Mouse (Mus musculus) cerebellum, postnatal 14 days (tissue): ENCODE results near the gene Hspb1.
A peak's percentile ranks its signal among the peaks of the same experiment; 100 is the strongest.

Source experiments
- DNase-seq, 2 experiments: peaks; one replicate each; pipeline ENCODE4 v3.0.0; 2021; ENCODE audit warnings: mixed read lengths in 2 of 2

Hspb1 gene

GRCm38 (mm10) chr5:135887675-135888102 lies at the start of gene Hspb1:
Hspb1 (plus strand) TSS chr5:135887919.
- no peak for DNase-seq

DNA sequence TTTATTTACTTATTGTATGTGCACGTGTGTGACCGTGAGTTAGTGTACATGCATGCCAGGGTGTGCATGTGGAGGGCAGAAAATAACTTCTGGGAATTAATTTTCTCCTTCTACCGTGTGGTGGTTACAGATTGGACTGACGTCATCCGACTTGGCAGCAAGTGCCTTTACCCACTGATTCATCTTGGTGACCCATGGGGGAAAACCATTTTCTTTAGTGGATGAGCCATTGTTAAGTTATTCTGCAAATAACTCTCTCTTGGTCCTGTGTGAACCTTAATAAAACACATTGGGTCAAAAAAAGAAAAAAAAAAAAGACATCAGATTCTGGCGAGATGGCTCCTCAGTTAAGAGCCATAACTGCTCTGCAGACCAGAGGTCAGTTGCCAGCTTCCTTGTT lies 46.1 kb upstream of the Hspb1 start:
- DNase-seq: no peak

DNA sequence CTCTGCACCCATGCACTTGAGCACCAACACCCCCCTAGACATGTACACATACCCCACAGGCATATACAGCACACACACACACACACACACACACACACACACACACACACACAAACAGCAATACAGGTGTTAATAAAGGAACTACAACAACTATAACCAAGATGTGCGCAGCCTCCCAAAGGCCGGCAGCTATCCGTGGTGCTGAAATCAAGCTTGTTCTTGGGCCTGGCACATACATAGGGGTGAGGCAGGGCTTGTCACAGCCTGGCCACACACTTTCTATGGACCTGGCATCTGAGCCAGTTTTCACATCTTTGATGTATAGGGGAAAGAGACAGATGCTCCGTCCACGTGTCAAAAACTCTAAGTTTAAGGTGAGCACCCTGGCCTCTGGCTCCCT lies 44.3 kb upstream of the Hspb1 start:
- DNase-seq: no peak

DNA sequence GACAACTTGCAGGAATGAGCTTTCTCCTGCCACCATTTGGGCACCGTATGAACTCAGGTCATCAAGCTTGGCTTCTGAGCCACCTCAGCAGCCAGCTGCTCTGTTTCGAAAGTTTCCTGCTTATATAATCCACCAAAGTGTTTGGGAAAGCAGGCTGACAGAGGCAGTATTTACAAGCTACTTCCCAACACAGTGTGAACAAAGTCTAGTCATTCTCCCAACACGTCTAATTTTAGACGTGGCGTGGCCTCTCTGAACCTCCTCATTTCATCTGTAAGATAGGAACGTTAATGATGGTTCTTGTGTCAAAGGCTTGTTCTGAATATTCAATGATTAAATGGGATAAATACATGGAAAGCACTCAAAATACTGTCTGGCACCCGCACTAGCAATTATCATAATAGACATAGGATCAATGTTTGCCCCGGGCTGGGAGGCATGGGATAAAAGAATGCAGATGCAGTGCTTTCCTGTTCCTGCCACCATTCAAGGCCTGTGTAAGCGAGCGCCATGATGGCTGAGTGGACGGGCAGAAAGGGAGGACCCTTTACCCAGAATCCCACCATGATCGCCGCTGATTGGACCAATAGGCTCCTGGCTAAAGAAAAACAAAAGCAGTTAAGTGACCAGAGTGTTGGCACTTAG lies 41.9 kb upstream of the Hspb1 start:
- no peak for DNase-seq

- DNase-seq: peak in 1 of 2 experiments; percentile 64
These were observed 40.3 kb upstream of the Hspb1 start for GRCm38 (mm10) chr5:135847460-135847859.

DNA sequence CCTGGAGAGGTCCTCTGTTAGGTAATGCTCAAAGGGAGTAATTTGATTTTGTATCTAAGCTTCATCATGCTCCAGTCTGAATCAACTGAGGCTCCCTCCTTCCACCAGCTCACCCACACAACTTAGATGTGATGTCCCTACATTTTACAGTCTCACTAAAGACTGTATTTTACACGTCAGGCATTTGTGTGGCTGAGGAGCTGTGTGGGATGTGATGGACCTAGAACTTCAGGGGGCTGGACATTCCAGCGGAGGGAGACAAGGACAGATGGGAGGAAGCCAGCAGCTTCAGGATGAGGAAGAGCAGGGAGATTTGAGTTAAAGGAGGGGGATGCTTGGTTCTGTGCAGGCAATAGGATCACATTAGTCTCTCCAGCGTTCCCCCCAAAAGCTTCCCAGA lies 39.8 kb upstream of the Hspb1 start:
- no peak for DNase-seq

DNA sequence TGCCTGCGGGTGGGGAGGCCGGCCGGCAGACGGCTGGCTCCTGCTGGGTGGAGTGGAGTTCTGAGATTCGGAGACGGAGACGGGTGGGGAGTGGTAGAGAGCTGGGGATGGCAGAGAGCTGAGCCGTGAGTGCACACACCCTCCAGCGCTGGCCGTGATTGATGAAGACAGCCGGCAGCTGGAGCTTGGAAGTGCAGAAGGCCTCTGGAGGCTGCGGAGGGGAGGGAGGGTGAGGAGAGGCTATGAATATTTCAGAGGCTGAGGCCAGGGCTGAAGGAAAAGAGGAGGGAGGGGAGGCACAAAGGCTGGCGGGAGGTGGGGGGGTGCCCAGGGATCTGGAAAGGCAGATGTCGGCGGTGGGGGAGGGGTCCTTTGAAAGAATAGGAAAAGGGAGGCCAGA lies 36.7 kb upstream of the Hspb1 start:
- peak in 1 of 2 experiments; percentile 72 for DNase-seq

DNA sequence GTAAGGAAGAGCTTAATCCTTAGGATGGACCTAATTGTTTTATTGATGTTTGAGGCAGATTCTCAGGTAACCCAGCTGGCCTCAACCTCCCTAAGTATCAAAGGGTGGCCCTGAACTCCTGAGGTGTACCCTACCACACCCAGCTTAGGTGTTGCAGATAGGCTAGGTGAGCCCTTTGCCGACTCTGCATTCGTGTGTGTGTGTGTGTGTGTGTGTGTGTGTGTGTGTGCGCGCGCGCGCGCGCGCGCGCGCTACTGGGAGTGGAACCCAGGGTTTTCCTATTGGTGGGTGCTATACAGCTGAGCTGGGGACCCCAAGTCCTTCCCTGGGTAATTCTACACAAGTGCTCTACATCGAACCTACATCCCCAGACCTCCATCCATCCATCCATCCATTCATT lies 36.2 kb upstream of the Hspb1 start:
- DNase-seq: no peak

DNA sequence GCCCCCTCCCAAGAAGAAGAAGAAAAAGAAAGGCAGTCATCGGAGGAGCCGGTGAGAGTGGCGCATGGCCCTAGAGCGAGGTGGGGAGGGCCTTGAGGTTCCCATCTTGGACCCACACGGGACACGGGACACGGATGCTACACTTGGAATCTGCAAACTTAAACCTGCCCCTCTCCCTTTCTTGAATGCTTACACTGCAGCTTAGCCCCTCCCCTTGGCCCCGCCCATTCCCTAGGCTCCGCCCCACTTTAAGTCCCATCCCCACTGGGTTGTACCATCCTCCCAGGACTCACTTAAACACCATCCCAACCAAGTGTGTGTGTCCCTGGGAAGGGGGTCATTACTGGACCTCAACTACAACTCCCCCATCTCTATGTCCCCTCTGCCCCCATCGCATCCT lies 35.3 kb upstream of the Hspb1 start:
- DNase-seq: peak in 1 of 2 experiments; percentile 35

DNA sequence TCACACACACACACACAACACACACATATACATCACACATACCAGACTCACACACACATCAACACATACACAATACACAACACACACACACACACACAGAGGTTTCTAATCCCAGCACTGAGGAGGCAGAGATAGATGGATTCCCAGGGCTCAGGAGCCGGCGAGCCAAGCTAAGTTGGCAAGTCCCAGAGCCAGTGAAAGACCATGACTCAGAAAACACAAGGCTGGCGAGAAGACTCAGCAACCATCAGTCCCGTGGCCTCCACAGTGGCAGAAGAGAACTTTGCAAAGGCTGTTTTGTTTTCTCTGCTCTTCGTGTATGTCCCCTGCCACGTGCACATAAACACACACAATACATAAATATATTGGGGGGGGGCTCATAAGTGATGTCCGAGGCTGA lies 34.0 kb upstream of the Hspb1 start:
- DNase-seq: no peak

GRCm38 (mm10) chr5:135855156-135855555 lies 32.6 kb upstream of the Hspb1 start:
- peak; percentile 90 to 94 for DNase-seq

DNA sequence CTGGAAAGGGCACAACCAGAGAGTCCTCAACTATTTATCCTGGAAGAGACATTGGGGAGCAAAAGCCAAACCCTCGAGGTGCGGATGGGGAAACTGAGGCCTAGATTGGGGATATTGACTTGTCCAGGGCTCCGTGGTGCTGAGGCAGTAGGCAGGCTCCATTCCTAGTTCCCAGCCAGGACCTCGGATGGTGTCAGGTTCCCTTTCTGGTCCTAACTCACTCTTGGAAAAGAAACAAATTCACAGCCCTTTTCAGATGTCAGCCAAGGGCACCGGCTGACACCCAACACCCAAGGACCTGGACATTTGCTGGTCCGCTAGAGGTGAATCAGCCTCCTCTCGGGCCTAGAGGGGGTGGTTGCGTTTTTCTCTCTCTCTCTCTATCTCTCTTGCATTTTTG lies 21.1 kb upstream of the Hspb1 start:
- no peak for DNase-seq

DNA sequence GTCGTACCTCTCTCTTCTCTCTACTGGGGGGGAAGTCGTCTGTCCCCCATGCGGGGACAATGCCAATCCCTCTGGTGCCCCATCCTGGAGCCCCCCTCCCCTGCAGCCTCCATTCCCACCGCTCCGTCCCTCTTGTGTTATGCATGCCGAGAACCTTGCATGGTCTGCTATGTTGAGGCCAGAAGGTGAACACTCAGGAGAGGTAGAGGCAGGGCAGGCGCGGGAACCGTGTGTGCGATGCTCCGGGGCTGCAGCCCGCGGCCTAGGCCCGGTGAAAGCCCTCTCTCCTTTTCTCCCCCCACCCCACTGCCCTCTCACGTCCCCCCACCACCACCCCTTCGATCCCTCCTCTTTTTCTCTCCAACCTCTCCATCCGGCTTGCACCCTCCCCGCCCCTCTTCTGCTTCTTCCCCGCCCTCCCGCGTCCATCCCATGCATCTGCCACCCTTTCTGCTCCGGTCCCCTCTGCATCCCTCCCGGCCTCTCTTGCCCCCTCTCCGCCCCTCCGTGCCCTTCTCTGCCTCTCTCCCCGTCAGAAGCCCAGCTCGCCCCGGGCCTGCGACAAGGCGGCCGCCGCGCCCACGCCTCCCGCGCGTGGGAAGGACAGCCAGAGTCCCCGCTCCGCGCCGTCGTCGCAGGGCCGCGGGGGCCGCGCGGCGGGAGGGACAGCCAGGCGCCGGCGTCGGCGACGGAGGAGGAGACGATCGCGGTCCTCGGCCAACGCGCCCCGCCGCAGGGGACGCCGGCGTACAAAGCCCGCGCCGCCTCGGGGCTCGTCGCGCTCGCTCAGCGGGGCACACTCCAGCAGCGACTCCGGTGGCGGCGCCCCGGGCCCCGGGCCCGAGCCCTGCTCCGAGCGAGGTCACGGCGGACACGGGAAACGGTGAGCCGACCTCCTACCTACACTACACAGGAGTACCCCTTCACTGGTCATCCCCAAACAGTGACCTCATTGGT lies 19.8 kb upstream of the Hspb1 start:
- peak in 1 of 2 experiments; percentile 24 for DNase-seq

GRCm38 (mm10) chr5:135868653-135869052 lies 19.1 kb upstream of the Hspb1 start:
- DNase-seq: no peak

GRCm38 (mm10) chr5:135869661-135870423 lies 17.9 kb upstream of the Hspb1 start:
- no peak for DNase-seq

GRCm38 (mm10) chr5:135870505-135870904 lies 17.2 kb upstream of the Hspb1 start:
- no peak for DNase-seq

DNA sequence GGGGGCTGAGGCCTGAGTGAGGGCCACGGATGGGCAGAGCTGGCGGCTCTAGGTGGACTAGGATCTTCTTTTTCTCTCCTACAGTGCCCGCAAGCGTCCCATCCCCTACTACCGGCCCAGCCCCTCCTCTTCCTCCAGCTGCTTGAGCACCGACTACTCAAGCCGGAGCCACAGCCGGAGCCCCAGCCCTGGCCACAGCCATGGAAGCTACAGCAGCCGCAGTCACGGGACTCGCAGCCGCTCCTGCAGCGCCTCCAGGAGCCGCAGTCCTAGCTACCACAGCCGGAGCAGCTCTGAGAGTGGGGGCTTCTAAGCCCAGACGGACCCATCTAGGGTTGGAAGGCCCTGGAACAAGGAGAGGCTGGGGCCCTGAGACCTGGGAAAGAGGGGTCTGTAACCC lies 14.7 kb upstream of the Hspb1 start:
- no peak for DNase-seq

DNA sequence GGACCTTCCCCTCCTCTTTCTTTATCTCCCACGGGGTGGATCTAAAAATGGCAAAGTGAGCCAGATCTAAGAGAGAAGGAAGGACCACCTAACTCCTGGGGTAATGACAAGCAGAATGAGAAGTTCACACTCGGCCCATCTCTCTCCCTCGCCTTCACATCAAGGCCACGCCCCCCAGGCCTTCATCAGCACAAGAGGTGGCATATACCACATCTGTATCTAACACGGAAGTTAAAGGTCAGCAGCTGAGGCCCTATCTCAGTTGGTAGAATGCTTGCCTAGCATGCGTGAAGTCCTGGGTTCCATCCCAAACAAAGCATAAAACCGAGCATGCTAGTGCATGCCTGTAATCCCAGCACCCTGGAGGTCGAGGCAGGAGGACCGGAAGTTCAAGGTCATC lies 14.0 kb upstream of the Hspb1 start:
- no peak for DNase-seq

DNA sequence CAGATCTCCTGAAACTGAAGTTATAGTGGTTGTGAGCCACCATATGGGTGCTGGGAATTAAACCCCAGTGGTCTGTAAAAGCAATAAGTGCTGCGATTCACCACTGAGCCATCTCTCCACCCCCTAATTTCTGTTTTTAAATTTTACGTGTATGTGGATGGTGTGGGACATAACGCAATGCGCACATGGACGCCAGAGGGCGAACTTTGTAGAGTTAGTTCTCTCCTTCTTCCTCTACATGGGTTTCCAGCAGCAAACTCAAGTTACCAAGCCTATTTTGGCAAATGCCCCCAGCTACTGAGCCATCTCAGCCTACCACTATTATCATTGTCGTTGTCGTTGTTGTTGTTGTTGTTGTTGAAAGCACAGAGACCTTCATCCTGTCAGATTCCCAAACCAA lies 10.5 kb upstream of the Hspb1 start:
- peak; percentile 77 to 84 for DNase-seq

GRCm38 (mm10) chr5:135877831-135878231 lies 9.9 kb upstream of the Hspb1 start:
- DNase-seq: peak; percentile 77 to 81

DNA sequence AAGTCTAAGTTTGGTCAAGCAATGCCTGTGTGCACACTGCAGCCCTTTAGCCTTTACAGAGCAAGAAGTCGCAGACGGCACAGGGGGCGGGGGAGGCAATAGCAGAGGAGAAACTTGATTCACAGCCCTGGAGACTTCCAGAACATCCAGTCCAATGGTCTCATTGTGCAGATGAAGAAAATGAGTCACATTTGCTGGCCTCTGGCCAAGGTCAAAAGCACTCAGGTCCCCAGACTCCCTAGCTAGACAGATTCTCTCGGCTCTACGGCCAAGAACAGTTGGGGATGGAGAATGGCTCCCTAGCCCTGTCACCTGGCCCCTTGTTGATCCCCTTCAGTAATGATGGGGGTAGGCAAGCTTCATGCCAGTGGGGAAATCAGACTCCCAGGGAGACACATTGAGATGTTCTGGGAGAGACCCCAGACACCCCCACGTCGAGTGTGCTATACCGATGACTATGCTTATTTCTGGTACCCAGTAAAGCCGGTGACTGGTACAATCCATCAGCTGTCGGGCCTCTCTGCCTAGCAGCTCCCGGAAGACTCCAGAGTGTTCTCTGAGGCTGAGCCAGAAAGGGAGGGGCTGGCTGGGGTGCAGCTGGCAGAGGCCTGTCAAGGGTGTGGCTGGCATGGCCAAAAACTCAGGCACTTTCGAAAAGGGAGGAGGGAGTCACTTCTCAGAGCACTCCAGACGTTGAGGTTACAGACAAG lies 8.1 kb upstream of the Hspb1 start:
- DNase-seq: peak; percentile 32 to 76

DNA sequence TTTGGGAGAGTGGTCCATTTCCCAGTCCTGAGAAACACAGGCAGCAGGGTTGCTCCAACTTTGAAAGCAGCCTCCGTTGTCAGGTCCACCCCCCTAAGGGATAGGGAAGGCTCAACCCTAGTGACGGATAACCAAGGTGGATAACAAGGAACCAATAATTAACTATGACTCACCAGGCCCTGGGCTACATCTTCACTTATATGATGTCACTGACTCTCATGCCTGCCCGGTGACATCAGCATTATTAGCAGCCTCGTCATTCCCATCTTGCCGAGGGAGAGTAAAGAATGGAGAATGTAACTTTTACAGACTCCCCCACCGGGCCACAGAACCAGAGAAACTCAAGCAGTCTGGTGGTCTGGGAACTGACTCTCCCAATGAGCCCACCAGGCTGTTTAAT lies 3.1 kb upstream of the Hspb1 start:
- no peak for DNase-seq
